Mouse (Mus musculus) liver, embryonic 12.5 days (tissue): ENCODE data around the gene Olfr433. TPM values are rescaled to one million over a fixed set of nuclear protein-coding genes. Genes with fewer than 3 reads are reported as not detected.

ENCODE experiments used
- ATAC-seq: fragments of 200-750 bp; cut with Nextera tagmentation; 2 replicates; pipeline ENCODE4 v1.8.0; 2017; ENCODE audit warnings: moderate number of reproducible peaks, mild to moderate bottlenecking, moderate library complexity
- H3K27ac ChIP-seq: fragments of 300-500 bp; sonication (generic); 2 replicates; pipeline ENCODE4 v1.5.1; 2016; ENCODE audit warnings: mild to moderate bottlenecking
- H3K27me3 ChIP-seq: fragments of 300-500 bp; sonication (generic); replicated peaks from 2 replicates; pipeline ENCODE4 v1.6.1; 2016; ENCODE audit warnings: mild to moderate bottlenecking, moderate library complexity
- H3K36me3 ChIP-seq: fragments of 300-500 bp; sonication (generic); 2 replicates; pipeline ENCODE4 v1.6.1; 2016; ENCODE audit warnings: mild to moderate bottlenecking, moderate library complexity
- H3K4me1 ChIP-seq: fragments of 300-500 bp; sonication (generic); 2 replicates; pipeline ENCODE4 v1.6.1; 2016
- H3K4me2 ChIP-seq: fragments of 300-500 bp; sonication (generic); 2 replicates; pipeline ENCODE4 v1.6.1; 2016; ENCODE audit warnings: mild to moderate bottlenecking, moderate library complexity
- H3K4me3 ChIP-seq: fragments of 300-500 bp; sonication (generic); 2 replicates; pipeline ENCODE4 v1.5.1; 2016; ENCODE audit warnings: mild to moderate bottlenecking, moderate library complexity
- H3K9ac ChIP-seq: fragments of 300-500 bp; sonication (generic); 2 replicates; pipeline ENCODE4 v1.6.1; 2016; ENCODE audit warnings: mild to moderate bottlenecking, moderate library complexity
- H3K9me3 ChIP-seq: fragments of 300-500 bp; sonication (generic); replicated peaks from 2 replicates; pipeline ENCODE4 v1.6.1; 2016; ENCODE audit warnings: mild to moderate bottlenecking, moderate library complexity
- WGBS: fragments of 180-500 bp; shearing (Covaris S2); methylation state at CpG from one replicate; pipeline ENCODE4 v1.1.7; 2016; ENCODE audit not compliant: insufficient replicate concordance; 5-methylcytosine and 5-hydroxymethylcytosine counted together
- polyA plus RNA-seq: library from polyadenylated mRNA; unstranded; fragments of >200 nt; fragmentation: Nextera tagmentation; extraction: Ambion mirVana; gene quantifications from 2 replicates; pipeline ENCODE4 v1.2.1, GENCODE M21; 2016

Gene Olfr433
- polyA plus RNA-seq, 1 experiment from 2014 or later = 0.05 TPM

DNA sequence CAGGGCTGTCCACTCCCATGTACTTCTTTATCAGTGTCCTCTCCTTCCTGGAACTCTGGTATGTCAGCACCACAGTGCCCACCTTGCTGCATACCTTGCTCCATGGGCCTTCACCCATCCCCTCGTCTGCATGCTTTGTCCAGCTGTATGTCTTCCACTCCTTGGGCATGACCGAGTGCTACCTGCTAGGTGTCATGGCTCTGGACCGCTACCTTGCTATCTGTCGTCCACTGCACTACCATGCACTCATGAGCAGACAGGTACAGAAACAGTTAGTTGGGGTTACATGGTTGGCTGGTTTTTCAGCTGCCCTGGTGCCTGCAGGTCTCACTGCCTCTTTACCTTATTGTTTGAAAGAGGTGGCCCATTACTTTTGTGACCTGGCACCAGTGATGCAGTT is 10.0 kb downstream of the Olfr433 start:
- Histone ChIP-seq H3K9ac (no peak overlapping the region), H3K4me3 (no peak overlapping the region), H3K9me3 (no peaks in the 10 kb centered on the region), H3K36me3 (no peaks in the 10 kb centered on the region), H3K27me3 (no peaks in the 10 kb centered on the region), H3K4me2 (no peak overlapping the region), H3K4me1 (no peaks in the 10 kb centered on the region), H3K27ac (no peak overlapping the region)
- WGBS = 68% methylated on average over 4 of the region's 4 CpGs
- ATAC-seq = no peak

GRCm38 (mm10) chr1:174051515-174051914 is 11.0 kb downstream of the Olfr433 start:
- 65% methylated on average over 4 of the region's 4 CpGs for WGBS
- Histone ChIP-seq H3K36me3 (no peaks in the 10 kb centered on the region), H3K27me3 (no peaks in the 10 kb centered on the region), H3K9me3 (no peaks in the 10 kb centered on the region), H3K4me2 (no peak overlapping the region), H3K4me1 (no peaks in the 10 kb centered on the region), H3K4me3 (no peak overlapping the region), H3K9ac (no peak overlapping the region), H3K27ac (no peak overlapping the region)
- no peak for ATAC-seq

DNA sequence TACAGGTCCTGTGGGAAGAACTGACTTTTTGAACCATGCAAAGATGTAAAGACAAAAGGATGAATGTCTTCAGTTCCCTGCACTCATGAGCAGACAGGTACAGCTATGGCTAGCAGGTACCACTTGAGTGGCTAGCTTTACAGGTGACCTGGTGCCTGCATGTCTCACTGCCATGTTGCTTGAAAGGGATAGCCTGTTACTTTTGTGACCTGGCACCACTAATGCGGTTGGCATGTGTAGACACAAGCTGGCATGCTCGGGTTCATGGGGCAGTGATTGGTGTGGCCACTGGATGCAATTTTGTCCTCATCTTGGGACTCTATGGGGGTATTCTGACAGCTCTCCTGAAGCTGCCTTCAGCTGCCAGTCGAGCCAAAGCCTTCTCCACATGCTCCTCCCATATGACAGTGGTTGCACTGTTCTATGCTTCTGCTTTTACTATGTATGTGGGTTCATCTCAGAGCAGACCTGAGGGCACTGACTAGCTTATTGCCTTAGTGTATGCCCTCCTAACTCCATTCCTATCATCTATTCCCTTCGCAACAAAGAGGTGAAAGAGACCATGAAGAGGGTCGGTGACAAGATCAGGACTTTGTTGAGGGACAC is 11.5 kb downstream of the Olfr433 start:
- no peaks in the 10 kb centered on the region for H3K27me3 ChIP-seq
- H3K9me3 ChIP-seq = no peaks in the 10 kb centered on the region
- no peak overlapping the region for H3K4me3 ChIP-seq
- H3K9ac ChIP-seq = no peak overlapping the region
- H3K4me2 ChIP-seq = no peak overlapping the region
- WGBS = 62% methylated on average over 5 of the region's 5 CpGs
- H3K36me3 ChIP-seq = no peaks in the 10 kb centered on the region
- no peak for ATAC-seq
- no peaks in the 10 kb centered on the region for H3K4me1 ChIP-seq
- H3K27ac ChIP-seq = no peak overlapping the region

- no peaks in the 10 kb centered on the region for H3K4me1 ChIP-seq
- no peaks in the 10 kb centered on the region for H3K27me3 ChIP-seq
- H3K36me3 ChIP-seq = no peaks in the 10 kb centered on the region
- H3K4me3 ChIP-seq = no peak overlapping the region
- H3K9me3 ChIP-seq = no peaks in the 10 kb centered on the region
- 73% methylated on average over 3 of the region's 3 CpGs for WGBS
- no peak overlapping the region for H3K4me2 ChIP-seq
- no peak for ATAC-seq
- no peak overlapping the region for H3K27ac ChIP-seq
- no peak overlapping the region for H3K9ac ChIP-seq
Observed at GRCm38 (mm10) chr1:174052981-174053380, 12.5 kb downstream of the Olfr433 start.

DNA sequence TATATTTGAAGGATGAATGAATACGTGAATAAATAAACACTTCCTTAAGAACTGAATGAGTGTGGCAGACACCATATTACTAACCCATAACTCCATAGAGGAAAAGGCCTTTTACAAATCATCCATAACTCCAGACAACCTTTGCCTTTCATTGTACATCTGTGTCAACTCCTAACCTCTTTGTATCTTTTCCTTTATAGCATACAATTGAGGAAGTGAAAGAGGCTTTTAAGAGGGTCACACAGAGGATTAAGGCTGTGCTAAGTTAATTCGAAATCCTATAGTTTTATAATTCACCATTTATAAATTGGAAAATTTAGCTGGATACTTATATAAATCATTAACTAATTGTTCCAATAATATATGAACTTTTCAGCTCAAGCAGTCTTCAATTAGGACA is 14.7 kb downstream of the Olfr433 start:
- Histone ChIP-seq H3K27me3 (no peaks in the 10 kb centered on the region), H3K36me3 (no peaks in the 10 kb centered on the region), H3K4me2 (no peak overlapping the region), H3K9me3 (no peaks in the 10 kb centered on the region), H3K27ac (no peak overlapping the region), H3K9ac (no peak overlapping the region), H3K4me3 (no peak overlapping the region), H3K4me1 (no peaks in the 10 kb centered on the region)
- 59% methylated on average over 2 of the region's 2 CpGs for WGBS
- ATAC-seq = no peak

DNA sequence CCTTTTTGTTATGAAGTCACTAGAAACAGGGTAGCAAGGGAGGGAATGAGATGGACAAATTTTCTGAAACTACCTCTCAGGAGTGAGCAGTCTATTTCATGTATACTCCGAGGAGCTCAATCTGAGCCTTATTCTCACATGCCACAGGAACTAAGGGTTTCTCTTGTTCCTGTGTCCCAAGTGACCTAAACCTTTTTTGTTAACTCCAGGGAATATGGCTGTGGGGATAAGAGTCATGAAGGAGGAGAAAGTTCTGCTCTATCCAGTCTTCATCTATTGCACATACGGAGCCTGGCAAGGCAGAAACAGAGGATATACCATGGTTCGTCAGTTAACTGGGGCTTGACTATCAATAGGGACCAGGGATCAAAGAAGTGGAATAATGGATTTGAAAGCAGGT is 25.8 kb downstream of the Olfr433 start, which contains the start of gene Olfr430:
Olfr430 (plus strand) TSS at position 301 of the 400 bp plus-strand sequence.
- 68% methylated on average over 3 of the region's 3 CpGs for WGBS
- H3K9me3 ChIP-seq = no peaks in the 10 kb centered on the region
- no peaks in the 10 kb centered on the region for H3K27me3 ChIP-seq
- no peak within 1 kb of the TSS for H3K4me3 ChIP-seq
- H3K4me1 ChIP-seq = no peaks in the 10 kb centered on the region
- no peaks in the 10 kb centered on the region for H3K36me3 ChIP-seq
- H3K4me2 ChIP-seq = no peak within 1 kb of the TSS
- ATAC-seq = no peak
- no peak within 1 kb of the TSS for H3K9ac ChIP-seq
- no peak within 1 kb of the TSS for H3K27ac ChIP-seq

DNA sequence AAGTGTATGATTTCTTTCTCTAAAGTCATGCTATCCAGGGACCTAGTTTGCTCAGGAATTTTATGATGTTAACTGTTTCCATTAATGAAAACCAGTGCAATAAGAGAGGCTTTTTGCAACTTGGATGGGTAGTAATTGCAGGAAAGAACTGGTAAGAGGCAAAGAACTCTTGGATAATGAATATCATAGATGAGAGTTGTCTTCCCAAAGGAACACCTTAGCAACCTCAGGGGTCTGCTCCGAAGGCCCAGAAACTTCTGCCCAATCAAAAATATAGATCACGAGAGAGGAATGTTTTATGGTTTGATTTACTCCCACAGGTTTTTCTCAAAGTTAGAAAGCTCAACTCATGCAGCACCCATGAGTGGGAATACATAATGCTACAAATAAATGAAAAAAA is 43.5 kb downstream of the Olfr433 start, which contains the start of gene Olfr429:
Olfr429 (plus strand) TSS at position 301 of the 400 bp plus-strand sequence.
- ATAC-seq = no peak
- Histone ChIP-seq H3K9me3 (no peaks in the 10 kb centered on the region), H3K36me3 (no peaks in the 10 kb centered on the region), H3K4me1 (no peaks in the 10 kb centered on the region), H3K4me3 (no peak within 1 kb of the TSS), H3K9ac (no peak within 1 kb of the TSS), H3K27me3 (no peaks in the 10 kb centered on the region), H3K4me2 (no peak within 1 kb of the TSS), H3K27ac (no peak within 1 kb of the TSS)
- 74% methylated on average over 2 of the region's 2 CpGs for WGBS

Other genes starting within 250 kb of the Olfr433 start
- 0.90 and 0.98 TPM in 2 replicates for gene Ifi211, start 127.7 kb upstream of the Olfr433 start, polyA plus RNA-seq
- gene Mndal, start 98.2 kb upstream of the Olfr433 start, polyA plus RNA-seq = 2.4 and 3.2 TPM in 2 replicates
- gene Ifi203, start 98.0 kb upstream of the Olfr433 start, polyA plus RNA-seq = 1.4 and 2.7 TPM in 2 replicates
- gene Ifi202b, start 58.0 kb upstream of the Olfr433 start, polyA plus RNA-seq = not detected in 2 replicates
- 0.17 and 0.32 TPM in 2 replicates for gene Ifi205, start 8.9 kb upstream of the Olfr433 start, polyA plus RNA-seq
- not detected in 2 replicates for gene Olfr432, start 8.5 kb downstream of the Olfr433 start, polyA plus RNA-seq
- gene Olfr430, start 25.9 kb downstream of the Olfr433 start, polyA plus RNA-seq = not detected in 2 replicates
- not detected in 2 replicates for gene Olfr429, start 43.6 kb downstream of the Olfr433 start, polyA plus RNA-seq
- gene Olfr427, start 56.2 kb downstream of the Olfr433 start, polyA plus RNA-seq = not detected in 2 replicates
- gene Olfr231, start 80.5 kb downstream of the Olfr433 start, polyA plus RNA-seq = not detected in 2 replicates
- gene Olfr424, start 90.8 kb downstream of the Olfr433 start, polyA plus RNA-seq = not detected in 2 replicates
- 0.61 and 0.62 TPM in 2 replicates for gene Olfr420, start 114.9 kb downstream of the Olfr433 start, polyA plus RNA-seq
- gene Spta1, start 132.1 kb downstream of the Olfr433 start, polyA plus RNA-seq = 46.8 and 50.0 TPM in 2 replicates
- gene Olfr419, start 211.4 kb downstream of the Olfr433 start, polyA plus RNA-seq = 0.08 and 0.20 TPM in 2 replicates